Mouse (Mus musculus) forebrain, embryonic 15.5 days (tissue): Measurements from ENCODE around the gene Selenom. TPM values are rescaled to one million over a fixed set of nuclear protein-coding genes. Genes with fewer than 3 reads are reported as not detected.

Experiments
- ATAC-seq: fragments of 200-750 bp; cut with Nextera tagmentation; replicated peaks from 2 replicates; pipeline ENCODE4 v1.8.0; 2017; ENCODE audit warnings: mild to moderate bottlenecking, moderate TSS enrichment, moderate library complexity
- H3K27ac ChIP-seq: fragments of 300-500 bp; sonication (generic); replicated peaks from 2 replicates; pipeline ENCODE4 v1.5.1; 2015; ENCODE audit warnings: mild to moderate bottlenecking, inconsistent platforms
- H3K27me3 ChIP-seq: fragments of 300-500 bp; sonication (generic); 2 replicates; pipeline ENCODE4 v1.6.1; 2015; ENCODE audit warnings: inconsistent platforms
- H3K36me3 ChIP-seq: fragments of 300-500 bp; sonication (generic); 2 replicates; pipeline ENCODE4 v1.6.1; 2015; ENCODE audit warnings: mild to moderate bottlenecking, inconsistent platforms
- H3K4me1 ChIP-seq: fragments of 300-500 bp; sonication (generic); 2 replicates; pipeline ENCODE4 v1.6.1; 2015; ENCODE audit warnings: inconsistent platforms
- H3K4me2 ChIP-seq: fragments of 300-500 bp; sonication (generic); replicated peaks from 2 replicates; pipeline ENCODE4 v1.6.1; 2015; ENCODE audit warnings: mild to moderate bottlenecking, inconsistent platforms
- H3K4me3 ChIP-seq: fragments of 300-500 bp; sonication (generic); 2 replicates; pipeline ENCODE4 v1.5.1; 2015; ENCODE audit warnings: mild to moderate bottlenecking, inconsistent platforms
- H3K9ac ChIP-seq: fragments of 300-500 bp; sonication (generic); replicated peaks from 2 replicates; pipeline ENCODE4 v1.6.1; 2015; ENCODE audit warnings: mild to moderate bottlenecking, inconsistent platforms
- H3K9me3 ChIP-seq: fragments of 300-500 bp; sonication (generic); 2 replicates; pipeline ENCODE4 v1.6.1; 2016; ENCODE audit warnings: inconsistent platforms
- WGBS: fragments of 180-500 bp; shearing (Covaris S2); methylation state at CpG from one replicate; pipeline ENCODE4 v1.1.7; 2015; ENCODE audit warnings: mixed read lengths; 5-methylcytosine and 5-hydroxymethylcytosine counted together
- polyA plus RNA-seq: library from polyadenylated mRNA; unstranded; fragments of >200 nt; fragmentation: Nextera tagmentation; extraction: Ambion mirVana; gene quantifications from 2 replicates; pipeline ENCODE4 v1.2.1, GENCODE M21; 2015

Gene Selenom
- polyA plus RNA-seq, 1 experiment from 2014 or later, result 41.6 TPM

GRCm38 (mm10) chr11:3535406-3535986 is 21.0 kb downstream of the Selenom start:
- WGBS, result under 1% methylated on average over 36 of the region's 36 CpGs
- ATAC-seq, result peak; percentile 83
- Histone ChIP-seq H3K36me3 (no peaks in the 10 kb centered on the region), H3K4me1 (peaks cover 16% of the 10 kb centered on the region), H3K4me3 (peak overlapping the region; percentile 61), H3K27ac (peak overlapping the region; percentile 73), H3K4me2 (peak overlapping the region; percentile 90), H3K27me3 (no peaks in the 10 kb centered on the region), H3K9me3 (no peaks in the 10 kb centered on the region), H3K9ac (peak overlapping the region; percentile 63)

GRCm38 (mm10) chr11:3536082-3536481 is 21.6 kb downstream of the Selenom start:
- Histone ChIP-seq H3K27me3 (no peaks in the 10 kb centered on the region), H3K4me1 (peaks cover 16% of the 10 kb centered on the region), H3K4me3 (peak overlapping the region; percentile 61), H3K9me3 (no peaks in the 10 kb centered on the region), H3K36me3 (no peaks in the 10 kb centered on the region), H3K4me2 (peak overlapping the region; percentile 90), H3K27ac (peak overlapping the region; percentile 73), H3K9ac (peak overlapping the region; percentile 63)
- no peak for ATAC-seq
- 49% methylated on average over 5 of the region's 5 CpGs for WGBS

GRCm38 (mm10) chr11:3536745-3537333 is 22.4 kb downstream of the Selenom start:
- ATAC-seq, result no peak

GRCm38 (mm10) chr11:3537711-3538110 is 23.2 kb downstream of the Selenom start:
- H3K4me1 ChIP-seq, result peaks cover 16% of the 10 kb centered on the region
- H3K9me3 ChIP-seq, result no peaks in the 10 kb centered on the region
- H3K27me3 ChIP-seq, result no peaks in the 10 kb centered on the region
- no peak overlapping the region for H3K9ac ChIP-seq
- 92% methylated on average over 3 of the region's 3 CpGs for WGBS
- no peaks in the 10 kb centered on the region for H3K36me3 ChIP-seq
- ATAC-seq, result no peak
- no peak overlapping the region for H3K27ac ChIP-seq
- H3K4me2 ChIP-seq, result peak overlapping the region; percentile 67; the same call in 1 of the 2 replicates
- peak overlapping the region; percentile 54; the same call in 1 of the 2 replicates for H3K4me3 ChIP-seq

More at GRCm38 (mm10) chr11:3536745-3537333, 22.4 kb downstream of the Selenom start:
- Histone ChIP-seq H3K9ac (no peak overlapping the region), H3K27ac (no peak overlapping the region), H3K4me3 (no peak overlapping the region), H3K4me2 (no peak overlapping the region), H3K27me3 (no peaks in the 10 kb centered on the region), H3K36me3 (no peaks in the 10 kb centered on the region), H3K9me3 (no peaks in the 10 kb centered on the region), H3K4me1 (peaks cover 16% of the 10 kb centered on the region)
- 96% methylated on average over 5 of the region's 5 CpGs for whole genome bisulfite sequencing

GRCm38 (mm10) chr11:3538341-3538740 is 23.9 kb downstream of the Selenom start:
- ATAC-seq, result no peak
- Histone ChIP-seq H3K9me3 (no peaks in the 10 kb centered on the region), H3K36me3 (no peaks in the 10 kb centered on the region), H3K4me2 (peak overlapping the region; percentile 67), H3K4me1 (peaks cover 16% of the 10 kb centered on the region), H3K27ac (no peak overlapping the region), H3K4me3 (peak overlapping the region; percentile 54), H3K9ac (peak overlapping the region; percentile 49; the same call in 1 of the 2 replicates), H3K27me3 (no peaks in the 10 kb centered on the region)
- 73% methylated on average over 4 of the region's 4 CpGs for WGBS

GRCm38 (mm10) chr11:3539111-3539825 is 24.8 kb downstream of the Selenom start:
- Histone ChIP-seq H3K4me2 (peak overlapping the region; percentile 67), H3K36me3 (no peaks in the 10 kb centered on the region), H3K4me3 (peak overlapping the region; percentile 54), H3K9ac (peak overlapping the region; percentile 49), H3K27me3 (no peaks in the 10 kb centered on the region), H3K9me3 (no peaks in the 10 kb centered on the region), H3K27ac (no peak overlapping the region), H3K4me1 (peaks cover 16% of the 10 kb centered on the region)
- 3% methylated on average over 33 of the region's 33 CpGs for WGBS
- ATAC-seq, result peak; percentile 95

- peak overlapping the region; percentile 35; the same call in 1 of the 2 replicates for H3K9ac ChIP-seq
- 83% methylated on average over 4 of the region's 4 CpGs for WGBS
- no peaks in the 10 kb centered on the region for H3K27me3 ChIP-seq
- no peak for ATAC-seq
- no peaks in the 10 kb centered on the region for H3K9me3 ChIP-seq
- peaks cover 15% of the 10 kb centered on the region for H3K4me1 ChIP-seq
- peak overlapping the region; percentile 67 for H3K4me2 ChIP-seq
- no peak overlapping the region for H3K27ac ChIP-seq
- H3K4me3 ChIP-seq, result peak overlapping the region; percentile 54
- no peaks in the 10 kb centered on the region for H3K36me3 ChIP-seq
Measured at GRCm38 (mm10) chr11:3539826-3540196, 25.3 kb downstream of the Selenom start.

GRCm38 (mm10) chr11:3540451-3541085 is 26.1 kb downstream of the Selenom start, which contains the start of gene Smtn:
Gene Smtn (minus strand): TSS chr11:3540612.
- Histone ChIP-seq H3K4me1 (peaks cover 11% of the 10 kb centered on the region), H3K27ac (no peak within 1 kb of the TSS), H3K9me3 (no peaks in the 10 kb centered on the region), H3K36me3 (no peaks in the 10 kb centered on the region), H3K9ac (peak within 1 kb of the TSS; percentile 35), H3K4me2 (peak within 1 kb of the TSS; percentile 67), H3K27me3 (no peaks in the 10 kb centered on the region), H3K4me3 (peak within 1 kb of the TSS; percentile 54)
- 94% methylated on average over 23 of the region's 23 CpGs for WGBS
- ATAC-seq, result no peak

- no peaks in the 10 kb centered on the region for H3K9me3 ChIP-seq
- H3K9ac ChIP-seq, result no peak overlapping the region
- WGBS, result 73% methylated on average over 3 of the region's 3 CpGs
- H3K27me3 ChIP-seq, result no peaks in the 10 kb centered on the region
- no peak for ATAC-seq
- H3K4me3 ChIP-seq, result no peak overlapping the region
- H3K4me1 ChIP-seq, result peaks cover 5% of the 10 kb centered on the region; the same call in 1 of the 2 replicates
- H3K36me3 ChIP-seq, result no peaks in the 10 kb centered on the region
- H3K27ac ChIP-seq, result no peak overlapping the region
- no peak overlapping the region for H3K4me2 ChIP-seq
Measured at GRCm38 (mm10) chr11:3541932-3542331, 27.4 kb downstream of the Selenom start.

GRCm38 (mm10) chr11:3543001-3543400 is 28.5 kb downstream of the Selenom start:
- ATAC-seq, result no peak
- Histone ChIP-seq H3K9ac (no peak overlapping the region), H3K27me3 (no peaks in the 10 kb centered on the region), H3K9me3 (no peaks in the 10 kb centered on the region), H3K4me1 (peaks cover 5% of the 10 kb centered on the region; the same call in 1 of the 2 replicates), H3K4me2 (no peak overlapping the region), H3K4me3 (no peak overlapping the region), H3K36me3 (no peaks in the 10 kb centered on the region), H3K27ac (no peak overlapping the region)
- WGBS, result 52% methylated on average over 5 of the region's 5 CpGs

- Histone ChIP-seq H3K27me3 (no peaks in the 10 kb centered on the region), H3K4me2 (no peak overlapping the region), H3K36me3 (no peaks in the 10 kb centered on the region), H3K9ac (no peak overlapping the region), H3K4me1 (no peaks in the 10 kb centered on the region), H3K9me3 (no peaks in the 10 kb centered on the region), H3K4me3 (no peak overlapping the region), H3K27ac (no peak overlapping the region)
- 93% methylated on average over 5 of the region's 5 CpGs for WGBS
- ATAC-seq, result no peak
Measured at GRCm38 (mm10) chr11:3544409-3544808, 29.9 kb downstream of the Selenom start.
